Mouse (Mus musculus): ENCODE results near the gene Gm6588. TPM values are rescaled to one million over a fixed set of nuclear protein-coding genes. Genes with fewer than 3 reads are reported as not detected.

The Gm6588 gene
- polyA plus RNA-seq, 1 experiment from 2014 or later = not detected

- no peaks in the 10 kb centered on the region for H3K9me3 ChIP-seq (ENCODE audit: control insufficient read depth, low read length)
- no peak for ATAC-seq (ENCODE audit: low FRiP score, low TSS enrichment)
- no peak overlapping the region for H3K4me2 ChIP-seq (replicated peaks; ENCODE audit: low read depth, low read length)
- H3K4me3 ChIP-seq (ENCODE audit: low read length) = no peak overlapping the region
- no peaks in the 10 kb centered on the region; the same call in 1 of the 2 replicates for H3K27me3 ChIP-seq (ENCODE audit: control insufficient read depth, insufficient read depth, low read length)
- H3K4me1 ChIP-seq (ENCODE audit: control insufficient read depth, insufficient read depth, low read length) = 0 out of 2 replicates have a peak, but pooled peaks cover 2% of the 10 kb centered on the region
- no peak overlapping the region for H3K27ac ChIP-seq (ENCODE audit: low read depth, low read length)
- H3K9ac ChIP-seq (ENCODE audit: low read depth, low read length) = no peak overlapping the region
- WGBS = 27% methylated on average over 12 of the region's 12 CpGs
- H3K36me3 ChIP-seq (ENCODE audit: control insufficient read depth, insufficient read depth, low read length) = no peaks in the 10 kb centered on the region
Observed at GRCm38 (mm10) chr5:112419535-112419934, 29.7 kb upstream of the Gm6588 start.

- Histone ChIP-seq H3K27ac (ENCODE audit: low read depth, low read length) (no peak overlapping the region), H3K9ac (ENCODE audit: low read depth, low read length) (no peak overlapping the region), H3K36me3 (ENCODE audit: control insufficient read depth, insufficient read depth, low read length) (no peaks in the 10 kb centered on the region), H3K4me1 (ENCODE audit: control insufficient read depth, insufficient read depth, low read length) (peaks cover 4% of the 10 kb centered on the region; the same call in 1 of the 2 replicates), H3K9me3 (ENCODE audit: control insufficient read depth, low read length) (no peaks in the 10 kb centered on the region), H3K27me3 (ENCODE audit: control insufficient read depth, insufficient read depth, low read length) (peaks cover 4% of the 10 kb centered on the region), H3K4me2 (replicated peaks; ENCODE audit: low read depth, low read length) (no peak overlapping the region), H3K4me3 (ENCODE audit: low read length) (no peak overlapping the region)
- 89% methylated on average over 7 of the region's 7 CpGs for WGBS
- no peak for ATAC-seq (ENCODE audit: low FRiP score, low TSS enrichment)
Observed at GRCm38 (mm10) chr5:112426635-112427034, 22.6 kb upstream of the Gm6588 start.

- H3K36me3 ChIP-seq (ENCODE audit: control insufficient read depth, insufficient read depth, low read length) = no peaks in the 10 kb centered on the region
- 52% methylated on average over 2 of the region's 2 CpGs for WGBS
- no peak for ATAC-seq (ENCODE audit: low FRiP score, low TSS enrichment)
Observed at GRCm38 (mm10) chr5:112427283-112427682, 21.9 kb upstream of the Gm6588 start.

GRCm38 (mm10) chr5:112428944-112429343, 20.3 kb upstream of the Gm6588 start:
- H3K4me2 ChIP-seq (replicated peaks; ENCODE audit: low read depth, low read length) = no peak overlapping the region; the same call in 1 of the 2 replicates

More at GRCm38 (mm10) chr5:112427283-112427682, 21.9 kb upstream of the Gm6588 start:
- no peak overlapping the region for H3K9ac ChIP-seq (ENCODE audit: low read depth, low read length)
- H3K27me3 ChIP-seq (ENCODE audit: control insufficient read depth, insufficient read depth, low read length) = peaks cover 4% of the 10 kb centered on the region
- H3K4me1 ChIP-seq (ENCODE audit: control insufficient read depth, insufficient read depth, low read length) = peaks cover 4% of the 10 kb centered on the region; the same call in 1 of the 2 replicates
- H3K4me2 ChIP-seq (replicated peaks; ENCODE audit: low read depth, low read length) = no peak overlapping the region
- no peak overlapping the region for H3K27ac ChIP-seq (ENCODE audit: low read depth, low read length)
- H3K4me3 ChIP-seq (ENCODE audit: low read length) = no peak overlapping the region
- no peaks in the 10 kb centered on the region for H3K9me3 ChIP-seq (ENCODE audit: control insufficient read depth, low read length)

GRCm38 (mm10) chr5:112431120-112431775, 18.0 kb upstream of the Gm6588 start:
- H3K4me3 ChIP-seq (ENCODE audit: low read length) = no peak overlapping the region
- H3K27me3 ChIP-seq (ENCODE audit: control insufficient read depth, insufficient read depth, low read length) = no peaks in the 10 kb centered on the region; the same call in 1 of the 2 replicates
- peak overlapping the region; percentile 28; the same call in 1 of the 2 replicates for H3K4me2 ChIP-seq (replicated peaks; ENCODE audit: low read depth, low read length)
- H3K36me3 ChIP-seq (ENCODE audit: control insufficient read depth, insufficient read depth, low read length) = no peaks in the 10 kb centered on the region
- WGBS = 13% methylated on average over 14 of the region's 14 CpGs
- no peak overlapping the region for H3K27ac ChIP-seq (ENCODE audit: low read depth, low read length)
- no peak for ATAC-seq (ENCODE audit: low FRiP score, low TSS enrichment)
- H3K9ac ChIP-seq (ENCODE audit: low read depth, low read length) = no peak overlapping the region; the same call in 1 of the 2 replicates
- peaks cover 4% of the 10 kb centered on the region; the same call in 1 of the 2 replicates for H3K4me1 ChIP-seq (ENCODE audit: control insufficient read depth, insufficient read depth, low read length)
- H3K9me3 ChIP-seq (ENCODE audit: control insufficient read depth, low read length) = no peaks in the 10 kb centered on the region

More at GRCm38 (mm10) chr5:112428944-112429343, 20.3 kb upstream of the Gm6588 start:
- no peak overlapping the region for H3K9ac ChIP-seq (ENCODE audit: low read depth, low read length)
- 0 out of 2 replicates have a peak, but pooled peaks have one; percentile 20 for ATAC-seq (ENCODE audit: low FRiP score, low TSS enrichment)
- no peak overlapping the region for H3K27ac ChIP-seq (ENCODE audit: low read depth, low read length)
- no peaks in the 10 kb centered on the region for H3K36me3 ChIP-seq (ENCODE audit: control insufficient read depth, insufficient read depth, low read length)
- peaks cover 4% of the 10 kb centered on the region for H3K27me3 ChIP-seq (ENCODE audit: control insufficient read depth, insufficient read depth, low read length)
- H3K9me3 ChIP-seq (ENCODE audit: control insufficient read depth, low read length) = no peaks in the 10 kb centered on the region
- 15% methylated on average over 19 of the region's 19 CpGs for WGBS
- no peak overlapping the region for H3K4me3 ChIP-seq (ENCODE audit: low read length)
- peaks cover 4% of the 10 kb centered on the region; the same call in 1 of the 2 replicates for H3K4me1 ChIP-seq (ENCODE audit: control insufficient read depth, insufficient read depth, low read length)

GRCm38 (mm10) chr5:112432033-112432432, 17.2 kb upstream of the Gm6588 start:
- no peak overlapping the region for H3K9ac ChIP-seq (ENCODE audit: low read depth, low read length)
- WGBS = 78% methylated on average over 5 of the region's 5 CpGs
- no peak for ATAC-seq (ENCODE audit: low FRiP score, low TSS enrichment)
- no peaks in the 10 kb centered on the region for H3K9me3 ChIP-seq (ENCODE audit: control insufficient read depth, low read length)
- H3K27ac ChIP-seq (ENCODE audit: low read depth, low read length) = no peak overlapping the region
- peaks cover 4% of the 10 kb centered on the region; the same call in 1 of the 2 replicates for H3K4me1 ChIP-seq (ENCODE audit: control insufficient read depth, insufficient read depth, low read length)
- no peaks in the 10 kb centered on the region; the same call in 1 of the 2 replicates for H3K27me3 ChIP-seq (ENCODE audit: control insufficient read depth, insufficient read depth, low read length)
- H3K4me2 ChIP-seq (replicated peaks; ENCODE audit: low read depth, low read length) = no peak overlapping the region
- H3K4me3 ChIP-seq (ENCODE audit: low read length) = no peak overlapping the region
- H3K36me3 ChIP-seq (ENCODE audit: control insufficient read depth, insufficient read depth, low read length) = no peaks in the 10 kb centered on the region

- under 1% methylated on average over 8 of the region's 8 CpGs for WGBS
- H3K27me3 ChIP-seq (ENCODE audit: control insufficient read depth, insufficient read depth, low read length) = no peaks in the 10 kb centered on the region
- no peak overlapping the region for H3K27ac ChIP-seq (ENCODE audit: low read depth, low read length)
- H3K36me3 ChIP-seq (ENCODE audit: control insufficient read depth, insufficient read depth, low read length) = no peaks in the 10 kb centered on the region
- H3K9me3 ChIP-seq (ENCODE audit: control insufficient read depth, low read length) = no peaks in the 10 kb centered on the region
- H3K4me2 ChIP-seq (replicated peaks; ENCODE audit: low read depth, low read length) = no peak overlapping the region
- no peak for ATAC-seq (ENCODE audit: low FRiP score, low TSS enrichment)
- H3K4me1 ChIP-seq (ENCODE audit: control insufficient read depth, insufficient read depth, low read length) = peaks cover 4% of the 10 kb centered on the region; the same call in 1 of the 2 replicates
- H3K4me3 ChIP-seq (ENCODE audit: low read length) = no peak overlapping the region
- H3K9ac ChIP-seq (ENCODE audit: low read depth, low read length) = no peak overlapping the region
Observed at GRCm38 (mm10) chr5:112433004-112433403, 16.2 kb upstream of the Gm6588 start.

- Histone ChIP-seq H3K9ac (ENCODE audit: low read depth, low read length) (no peak overlapping the region), H3K27ac (ENCODE audit: low read depth, low read length) (no peak overlapping the region), H3K9me3 (ENCODE audit: control insufficient read depth, low read length) (no peaks in the 10 kb centered on the region), H3K27me3 (ENCODE audit: control insufficient read depth, insufficient read depth, low read length) (no peaks in the 10 kb centered on the region), H3K4me2 (replicated peaks; ENCODE audit: low read depth, low read length) (no peak overlapping the region), H3K4me1 (ENCODE audit: control insufficient read depth, insufficient read depth, low read length) (no peaks in the 10 kb centered on the region), H3K4me3 (ENCODE audit: low read length) (no peak overlapping the region), H3K36me3 (ENCODE audit: control insufficient read depth, insufficient read depth, low read length) (no peaks in the 10 kb centered on the region)
- ATAC-seq (ENCODE audit: low FRiP score, low TSS enrichment) = no peak
- 26% methylated on average over 10 of the region's 10 CpGs for WGBS
Observed at GRCm38 (mm10) chr5:112438535-112438934, 10.7 kb upstream of the Gm6588 start.

GRCm38 (mm10) chr5:112453088-112453487, 3.9 kb downstream of the Gm6588 start:
- no peak overlapping the region for H3K27ac ChIP-seq (ENCODE audit: low read depth, low read length)
- H3K9ac ChIP-seq (ENCODE audit: low read depth, low read length) = no peak overlapping the region
- no peak overlapping the region for H3K4me2 ChIP-seq (replicated peaks; ENCODE audit: low read depth, low read length)
- H3K4me1 ChIP-seq (ENCODE audit: control insufficient read depth, insufficient read depth, low read length) = no peaks in the 10 kb centered on the region
- H3K9me3 ChIP-seq (ENCODE audit: control insufficient read depth, low read length) = no peaks in the 10 kb centered on the region
- H3K36me3 ChIP-seq (ENCODE audit: control insufficient read depth, insufficient read depth, low read length) = no peaks in the 10 kb centered on the region
- H3K27me3 ChIP-seq (ENCODE audit: control insufficient read depth, insufficient read depth, low read length) = 0 out of 2 replicates have a peak, but pooled peaks cover 4% of the 10 kb centered on the region
- 73% methylated on average over 9 of the region's 9 CpGs for WGBS
- no peak overlapping the region for H3K4me3 ChIP-seq (ENCODE audit: low read length)
- no peak for ATAC-seq (ENCODE audit: low FRiP score, low TSS enrichment)
